ENCODE assay signal across 20 mouse cellular contexts in the genomic region with DNA sequence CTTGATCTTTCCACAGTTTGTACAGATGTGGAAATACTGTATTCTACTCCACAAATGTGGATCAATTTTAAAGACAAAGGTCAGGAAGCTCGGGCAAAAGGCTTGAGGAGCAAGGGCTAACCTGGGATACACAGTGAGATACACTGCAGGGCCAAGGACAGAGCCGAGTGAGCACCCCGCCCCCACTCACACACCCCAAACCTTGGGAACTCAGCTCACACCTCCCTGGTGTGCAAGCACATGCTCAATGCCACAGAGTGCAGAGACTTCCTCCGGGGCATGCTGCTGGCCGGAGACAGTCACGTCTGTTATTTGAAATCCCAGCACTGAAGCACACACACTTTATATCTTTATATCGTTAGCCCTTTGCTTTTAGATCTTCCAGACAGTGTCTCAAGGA. TPM values are rescaled to one million over a fixed set of nuclear protein-coding genes. Genes with fewer than 3 reads are reported as not detected.
DNase-seq lines count a peak whose midpoint lies in the region; ATAC-seq and TF ChIP-seq lines count a peak whose summit lies in the region.
"Had no signal": no experiment of that assay in that cellular context is flagged by ENCODE, and none has a peak within 500 bp of the region (broad histone marks: within the 10 kb centered on the region; RNA-seq: fewer than 3 reads in every experiment).

No protein-coding gene starts in this region.

- no peak for TF ChIP-seq CTCF in intestine, postnatal 0 days (IDR thresholded peaks at IDR 0.05; ENCODE audit: low read depth)
- TF ChIP-seq CTCF in ES-Bruce4 (IDR thresholded peaks at IDR 0.05; ENCODE audit: low read depth, low read length) = no peak
- no peak for TF ChIP-seq CTCF in lung, postnatal 0 days (IDR thresholded peaks at IDR 0.05)

- DNase-seq in cerebellum, adult 9-11 months = peak; percentile 49
- no peak for DNase-seq in cerebellum, postnatal 4 days (ENCODE audit: low spot score in 2 of 2)
- no peak for DNase-seq in lung, postnatal 0 days (ENCODE audit: low spot score)
- DNase-seq: adrenal gland, adult 8-10 months; adrenal gland, postnatal 36 days; forebrain, postnatal 0 days; gastrocnemius, postnatal 25 days; heart, adult 18-20 months; heart, postnatal 14 days had no signal

- 0 out of 2 replicates have a peak, but pooled peaks have one; percentile 31 for TF ChIP-seq EP300 in ES-Bruce4 (IDR thresholded peaks at IDR 0.05; ENCODE audit: insufficient read depth, low read depth, low read length)
- no peak for TF ChIP-seq EP300 in lung, postnatal 0 days (IDR thresholded peaks at IDR 0.05)

- 80% methylated on average over 7 of the region's 7 CpGs for WGBS in intestine, embryonic 16.5 days
- 62% methylated on average over 7 of the region's 7 CpGs for WGBS in intestine, postnatal 0 days
- 63% methylated on average over 7 of the region's 7 CpGs for WGBS in liver, embryonic 16.5 days (ENCODE audit: insufficient replicate concordance)
- WGBS in lung, postnatal 0 days = 75% methylated on average over 7 of the region's 7 CpGs

- H3K4me3 ChIP-seq in intestine, embryonic 16.5 days (ENCODE audit: low read length) = no peak overlapping the region
- H3K4me3 ChIP-seq in intestine, postnatal 0 days (ENCODE audit: low read depth, low read length) = no peak overlapping the region
- no peak overlapping the region for H3K4me3 ChIP-seq in ES-Bruce4 (ENCODE audit: low read depth, low read length)
- no peak overlapping the region for H3K4me3 ChIP-seq in liver, embryonic 16.5 days (ENCODE audit: low read depth, low read length)
- H3K4me3 ChIP-seq in lung, postnatal 0 days (ENCODE audit: low read depth, low read length) = no peak overlapping the region
- H3K4me3 ChIP-seq: embryonic facial prominence, embryonic 10.5 days; forebrain, embryonic 13.5 days; heart, embryonic 15.5 days; hindbrain, embryonic 13.5 days had no signal

- 0 out of 2 replicates have a peak, but pooled peaks cover 3% of the 10 kb centered on the region for H3K36me3 ChIP-seq in intestine, embryonic 16.5 days (ENCODE audit: control insufficient read depth, insufficient read depth, low read length)
- peaks cover 7% of the 10 kb centered on the region; the same call in 1 of the 2 replicates for H3K36me3 ChIP-seq in intestine, postnatal 0 days (ENCODE audit: control insufficient read depth, insufficient read depth)
- H3K36me3 ChIP-seq in ES-Bruce4 (ENCODE audit: control insufficient read depth, insufficient read depth, low read length, poor library complexity, severe bottlenecking) = no peaks in the 10 kb centered on the region
- H3K36me3 ChIP-seq in liver, embryonic 16.5 days (ENCODE audit: control insufficient read depth, insufficient read depth) = no peaks in the 10 kb centered on the region
- H3K36me3 ChIP-seq in lung, postnatal 0 days (ENCODE audit: insufficient read depth, low read length) = no peaks in the 10 kb centered on the region
- H3K36me3 ChIP-seq: heart, embryonic 15.5 days; hindbrain, embryonic 13.5 days had no signal

- 0 out of 2 replicates have a peak, but pooled peaks cover 3% of the 10 kb centered on the region for H3K9me3 ChIP-seq in intestine, embryonic 16.5 days (ENCODE audit: control insufficient read depth, low read length)
- no peaks in the 10 kb centered on the region for H3K9me3 ChIP-seq in intestine, postnatal 0 days (ENCODE audit: control insufficient read depth)
- no peaks in the 10 kb centered on the region for H3K9me3 ChIP-seq in ES-Bruce4 (replicated peaks; ENCODE audit: control insufficient read depth, insufficient read depth, low read length, poor library complexity, severe bottlenecking)
- H3K9me3 ChIP-seq in liver, embryonic 16.5 days (replicated peaks; ENCODE audit: control insufficient read depth, low read length) = no peaks in the 10 kb centered on the region
- no peaks in the 10 kb centered on the region for H3K9me3 ChIP-seq in lung, postnatal 0 days (ENCODE audit: low read length)
- H3K9me3 ChIP-seq: embryonic facial prominence, embryonic 10.5 days; forebrain, embryonic 13.5 days; heart, embryonic 15.5 days; hindbrain, embryonic 13.5 days had no signal

- H3K9ac ChIP-seq in intestine, embryonic 16.5 days (ENCODE audit: low read depth, low read length) = no peak overlapping the region
- no peak overlapping the region for H3K9ac ChIP-seq in intestine, postnatal 0 days (ENCODE audit: low read depth, low read length)
- H3K9ac ChIP-seq in ES-Bruce4 (ENCODE audit: low read depth, poor library complexity, severe bottlenecking) = no peak overlapping the region
- no peak overlapping the region for H3K9ac ChIP-seq in liver, embryonic 16.5 days (ENCODE audit: low read depth, low read length)
- H3K9ac ChIP-seq in lung, postnatal 0 days (replicated peaks; ENCODE audit: low read depth) = no peak overlapping the region
- H3K9ac ChIP-seq: forebrain, embryonic 13.5 days; forebrain, postnatal 0 days; heart, embryonic 15.5 days; hindbrain, embryonic 13.5 days had no signal

- TF ChIP-seq POLR2A in ES-Bruce4 (IDR thresholded peaks at IDR 0.05; ENCODE audit: insufficient read depth, low read length) = no peak

- H3K4me2 ChIP-seq in intestine, embryonic 16.5 days (ENCODE audit: low read depth, low read length) = no peak overlapping the region
- no peak overlapping the region for H3K4me2 ChIP-seq in intestine, postnatal 0 days (replicated peaks; ENCODE audit: low read depth)
- H3K4me2 ChIP-seq in liver, embryonic 16.5 days (ENCODE audit: low read depth, low read length) = no peak overlapping the region
- no peak overlapping the region for H3K4me2 ChIP-seq in lung, postnatal 0 days (replicated peaks; ENCODE audit: low read depth, low read length)
- H3K4me2 ChIP-seq: forebrain, embryonic 13.5 days; heart, embryonic 11.5 days; heart, embryonic 15.5 days; hindbrain, embryonic 13.5 days had no signal

- H3K4me1 ChIP-seq in intestine, embryonic 16.5 days (ENCODE audit: control insufficient read depth, insufficient read depth, low read length) = peaks cover 4% of the 10 kb centered on the region
- H3K4me1 ChIP-seq in intestine, postnatal 0 days (replicated peaks; ENCODE audit: control insufficient read depth, insufficient read depth, low read length) = peaks cover 4% of the 10 kb centered on the region; the same call in 1 of the 2 replicates
- peaks cover 4% of the 10 kb centered on the region for H3K4me1 ChIP-seq in ES-Bruce4 (ENCODE audit: control insufficient read depth, insufficient read depth, low read length)
- no peaks in the 10 kb centered on the region; the same call in 1 of the 2 replicates for H3K4me1 ChIP-seq in liver, embryonic 16.5 days (ENCODE audit: control insufficient read depth, low read depth, low read length)
- no peaks in the 10 kb centered on the region for H3K4me1 ChIP-seq in lung, postnatal 0 days (ENCODE audit: insufficient read depth, low read depth, low read length)
- H3K4me1 ChIP-seq: embryonic facial prominence, embryonic 10.5 days had no signal

- no peaks in the 10 kb centered on the region for H3K27me3 ChIP-seq in intestine, embryonic 16.5 days (replicated peaks; ENCODE audit: control insufficient read depth, insufficient read depth, low read length)
- no peaks in the 10 kb centered on the region for H3K27me3 ChIP-seq in intestine, postnatal 0 days (replicated peaks; ENCODE audit: control insufficient read depth, insufficient read depth, low read length)
- H3K27me3 ChIP-seq in ES-Bruce4 (ENCODE audit: control insufficient read depth, insufficient read depth, low read length, poor library complexity, severe bottlenecking) = no peaks in the 10 kb centered on the region
- H3K27me3 ChIP-seq in liver, embryonic 16.5 days (ENCODE audit: control insufficient read depth, insufficient read depth, low read depth, low read length) = no peaks in the 10 kb centered on the region
- H3K27me3 ChIP-seq in lung, postnatal 0 days (replicated peaks; ENCODE audit: insufficient read depth, low read length) = no peaks in the 10 kb centered on the region
- H3K27me3 ChIP-seq: CH12.LX; forebrain, embryonic 13.5 days; heart, embryonic 15.5 days; hindbrain, embryonic 13.5 days had no signal

- H3K27ac ChIP-seq in intestine, embryonic 16.5 days (ENCODE audit: low read length) = 0 out of 2 replicates have a peak overlapping the region, but pooled peaks have one; percentile 9
- no peak overlapping the region for H3K27ac ChIP-seq in intestine, postnatal 0 days (ENCODE audit: low read depth, low read length)
- no peak overlapping the region for H3K27ac ChIP-seq in ES-Bruce4 (ENCODE audit: insufficient read depth, low read length)
- no peak overlapping the region for H3K27ac ChIP-seq in liver, embryonic 16.5 days (ENCODE audit: low read length)
- H3K27ac ChIP-seq in lung, postnatal 0 days (ENCODE audit: low read length) = no peak overlapping the region
- H3K27ac ChIP-seq: embryonic facial prominence, embryonic 10.5 days; forebrain, embryonic 13.5 days; heart, embryonic 15.5 days; hindbrain, embryonic 13.5 days; hindbrain, postnatal 0 days had no signal

- peak; percentile 56 for ATAC-seq in intestine, embryonic 16.5 days
- ATAC-seq in intestine, postnatal 0 days = no peak
- peak; percentile 42; the same call in 1 of the 2 replicates for ATAC-seq in liver, embryonic 16.5 days (ENCODE audit: low read depth)
- no peak; the same call in 1 of the 2 replicates for ATAC-seq in lung, postnatal 0 days
- ATAC-seq: forebrain, embryonic 13.5 days; forebrain, postnatal 0 days; hindbrain, postnatal 0 days had no signal

RNA-seq across cellular contexts. Expression of a gene that starts 11.1 kb away (rescaled TPM):
- 4.7 and 6.1 TPM in 2 replicates for polyA plus RNA-seq in intestine, embryonic 16.5 days (2015; fragmentation: Nextera tagmentation; extraction: Ambion mirVana)
- 4.3 and 4.7 TPM in 2 replicates for polyA plus RNA-seq in intestine, postnatal 0 days (2015; fragmentation: Nextera tagmentation; extraction: Ambion mirVana)
- polyA plus RNA-seq in ES-Bruce4 (2011; ENCODE audit: insufficient read depth, insufficient read length, low read depth, missing spikeins) = 22.3 and 25.0 TPM in 2 replicates
- polyA plus RNA-seq in liver, embryonic 16.5 days (2015; fragmentation: Nextera tagmentation; extraction: Ambion mirVana) = 2.2 and 2.9 TPM in 2 replicates
- polyA plus RNA-seq in lung, postnatal 0 days (2015; fragmentation: Nextera tagmentation; extraction: Ambion mirVana) = 10.0 and 10.3 TPM in 2 replicates

RNA-seq across cellular contexts. Expression of a gene that starts 20.7 kb away (rescaled TPM):
- polyA plus RNA-seq in intestine, embryonic 16.5 days (2015; fragmentation: Nextera tagmentation; extraction: Ambion mirVana) = 65.6 and 70.2 TPM in 2 replicates
- polyA plus RNA-seq in intestine, postnatal 0 days (2015; fragmentation: Nextera tagmentation; extraction: Ambion mirVana) = 34.1 and 37.9 TPM in 2 replicates
- polyA plus RNA-seq in ES-Bruce4 (2011; ENCODE audit: insufficient read depth, insufficient read length, low read depth, missing spikeins) = 155 and 157 TPM in 2 replicates
- 30.8 and 31.8 TPM in 2 replicates for polyA plus RNA-seq in liver, embryonic 16.5 days (2015; fragmentation: Nextera tagmentation; extraction: Ambion mirVana)
- 61.7 and 64.5 TPM in 2 replicates for polyA plus RNA-seq in lung, postnatal 0 days (2015; fragmentation: Nextera tagmentation; extraction: Ambion mirVana)

Comparison
In these comparisons a context has a peak if more than half of its experiments do, and no peak if none do; other contexts are left out.
1. ATAC-seq: peak in intestine, embryonic 16.5 days (single experiment) and liver, embryonic 16.5 days (single experiment); none in intestine, postnatal 0 days (single experiment) and lung, postnatal 0 days (single experiment).